Mouse (Mus musculus) liver, postnatal 0 days (tissue): ENCODE results near the gene Cpeb3.

ENCODE experiments used
- CTCF ChIP-seq: sonication (generic); IDR thresholded peaks from 2 replicates; pipeline ENCODE4 v1.5.1; 2016; ENCODE audit warnings: antibody characterized with exemption, low read depth
- EP300 ChIP-seq: IDR thresholded peaks from 2 replicates; pipeline ENCODE4 v1.6.1; 2016; ENCODE audit warnings: antibody characterized with exemption, low read depth, mild to moderate bottlenecking

DNA sequence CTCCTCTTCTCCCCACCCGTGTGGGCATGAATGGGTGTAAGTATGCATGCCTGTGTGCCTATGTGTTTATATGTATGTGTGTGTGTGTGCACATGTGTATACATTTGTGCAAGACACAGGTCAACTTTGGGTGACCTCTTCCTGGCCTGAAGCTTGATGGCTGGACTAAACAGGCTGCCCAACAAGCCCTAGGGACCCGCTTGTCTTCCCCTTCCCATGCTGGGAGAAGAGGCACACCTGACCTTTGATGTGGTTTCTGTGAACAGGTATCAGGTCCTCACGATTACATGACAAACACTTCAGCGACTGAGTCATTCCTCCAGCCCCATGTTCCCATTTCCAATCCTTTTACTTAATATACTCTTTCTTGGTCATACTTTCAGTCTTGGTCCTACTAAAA is 131.8 kb downstream of the Cpeb3 start:
- TF ChIP-seq CTCF = no peak
- TF ChIP-seq EP300 = no peak
